Mouse (Mus musculus): ENCODE data around the gene Nanos3. TPM values are rescaled to one million over a fixed set of nuclear protein-coding genes. Genes with fewer than 3 reads are reported as not detected.

Nanos3 gene
- total RNA-seq, 2 experiments from 2014 or later: 5.0 TPM; not detected in 1

DNA sequence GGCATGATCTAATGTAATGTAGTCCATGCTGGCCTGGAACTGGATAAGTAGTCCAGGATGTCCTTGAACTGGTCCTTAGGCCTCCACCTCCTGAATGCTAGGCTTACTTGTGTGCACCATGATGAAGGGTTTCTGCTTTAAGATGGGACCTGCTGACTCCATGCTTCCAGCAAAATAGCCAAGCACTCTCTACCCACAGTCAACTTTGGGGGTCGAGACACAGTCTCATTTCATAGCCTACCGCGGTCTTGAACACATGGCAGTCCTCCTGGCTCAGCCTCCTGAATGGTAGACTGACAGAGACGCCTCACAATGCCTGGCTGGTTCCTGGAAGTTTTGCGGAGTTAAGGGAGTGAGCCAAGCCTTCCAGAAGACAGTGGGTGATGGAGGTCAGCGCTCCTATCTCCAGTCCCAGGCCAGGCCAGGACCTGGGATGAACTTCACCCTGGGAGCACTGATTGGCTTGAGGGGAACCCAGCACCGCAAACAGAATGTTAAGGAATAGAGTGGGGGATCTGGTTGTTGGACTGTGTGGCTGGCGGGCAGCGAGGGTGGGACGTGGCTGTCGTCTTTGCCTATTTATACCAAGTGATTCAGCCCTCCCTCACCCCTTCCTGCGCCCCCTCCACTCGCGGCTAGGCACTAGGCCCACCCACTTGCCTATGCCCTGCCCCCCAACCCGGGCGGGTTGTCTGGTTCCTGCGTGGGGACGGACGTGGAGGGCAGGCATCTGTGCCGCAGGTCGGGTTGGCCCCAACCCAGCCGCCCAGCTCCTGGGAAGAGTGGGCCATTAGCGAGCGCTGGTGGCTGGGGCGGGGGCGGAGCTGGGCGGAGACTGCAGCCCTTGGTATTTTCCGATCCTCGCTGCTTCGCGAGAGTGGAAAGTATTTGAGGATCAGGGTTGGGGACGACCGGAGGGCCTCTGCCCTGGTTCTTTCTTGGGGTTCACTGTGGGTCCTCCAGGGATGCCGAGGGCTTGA is 18.2 kb upstream of the Nanos3 start:
- peak; percentile 28 for ATAC-seq (replicated peaks; ENCODE audit: low FRiP score, low TSS enrichment, poor library complexity, severe bottlenecking)

DNA sequence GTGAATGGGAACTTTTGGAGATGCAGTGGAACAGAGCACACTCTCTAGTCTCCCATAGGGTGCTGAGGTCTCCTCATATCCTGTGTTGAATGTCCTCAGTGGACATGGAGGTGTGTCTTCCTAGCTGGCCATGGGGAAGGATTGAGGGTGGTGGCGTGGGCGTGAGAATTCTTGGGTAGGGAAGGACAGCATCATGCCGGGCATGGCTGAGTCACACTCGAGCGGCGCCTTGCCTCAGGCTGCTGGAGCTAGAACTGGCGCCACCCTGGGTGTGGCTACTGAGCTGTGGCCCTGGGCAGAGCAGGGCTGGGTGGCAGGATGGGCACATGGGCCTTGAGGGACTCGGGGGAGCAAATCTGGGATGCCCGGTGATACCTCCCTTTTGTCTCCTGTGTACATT is 17.4 kb upstream of the Nanos3 start:
- no peak for ATAC-seq (replicated peaks; ENCODE audit: low FRiP score, low TSS enrichment, poor library complexity, severe bottlenecking)

GRCm38 (mm10) chr8:84201545-84202245 is 16.7 kb upstream of the Nanos3 start:
- no peak for ATAC-seq (replicated peaks; ENCODE audit: low FRiP score, low TSS enrichment, poor library complexity, severe bottlenecking)

- ATAC-seq (replicated peaks; ENCODE audit: low FRiP score, low TSS enrichment, poor library complexity, severe bottlenecking): no peak
Measured at GRCm38 (mm10) chr8:84200652-84201544, 15.9 kb upstream of the Nanos3 start.

DNA sequence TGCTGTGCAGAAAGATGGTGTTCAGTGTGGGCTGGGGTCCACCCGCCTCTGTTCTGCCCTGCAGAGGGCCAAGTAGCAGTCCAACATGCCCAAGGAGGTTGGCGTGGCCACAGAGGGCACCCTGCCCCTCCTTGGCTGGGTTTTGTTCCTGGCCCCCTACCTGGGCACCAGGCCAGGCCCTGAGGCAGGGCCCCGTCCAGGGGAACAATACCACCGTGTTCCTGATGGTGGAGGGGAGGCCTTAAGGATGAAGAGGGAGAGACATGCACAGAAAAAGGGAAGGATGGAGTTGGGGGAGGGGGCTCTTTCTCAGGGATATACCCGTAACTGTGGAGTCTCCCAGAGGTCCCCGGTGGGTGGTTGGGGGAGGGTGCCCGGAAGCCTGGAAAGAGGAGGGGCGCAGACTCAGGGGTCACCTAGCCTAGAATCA is 15.1 kb upstream of the Nanos3 start:
- ATAC-seq (replicated peaks; ENCODE audit: low FRiP score, low TSS enrichment, poor library complexity, severe bottlenecking): no peak

DNA sequence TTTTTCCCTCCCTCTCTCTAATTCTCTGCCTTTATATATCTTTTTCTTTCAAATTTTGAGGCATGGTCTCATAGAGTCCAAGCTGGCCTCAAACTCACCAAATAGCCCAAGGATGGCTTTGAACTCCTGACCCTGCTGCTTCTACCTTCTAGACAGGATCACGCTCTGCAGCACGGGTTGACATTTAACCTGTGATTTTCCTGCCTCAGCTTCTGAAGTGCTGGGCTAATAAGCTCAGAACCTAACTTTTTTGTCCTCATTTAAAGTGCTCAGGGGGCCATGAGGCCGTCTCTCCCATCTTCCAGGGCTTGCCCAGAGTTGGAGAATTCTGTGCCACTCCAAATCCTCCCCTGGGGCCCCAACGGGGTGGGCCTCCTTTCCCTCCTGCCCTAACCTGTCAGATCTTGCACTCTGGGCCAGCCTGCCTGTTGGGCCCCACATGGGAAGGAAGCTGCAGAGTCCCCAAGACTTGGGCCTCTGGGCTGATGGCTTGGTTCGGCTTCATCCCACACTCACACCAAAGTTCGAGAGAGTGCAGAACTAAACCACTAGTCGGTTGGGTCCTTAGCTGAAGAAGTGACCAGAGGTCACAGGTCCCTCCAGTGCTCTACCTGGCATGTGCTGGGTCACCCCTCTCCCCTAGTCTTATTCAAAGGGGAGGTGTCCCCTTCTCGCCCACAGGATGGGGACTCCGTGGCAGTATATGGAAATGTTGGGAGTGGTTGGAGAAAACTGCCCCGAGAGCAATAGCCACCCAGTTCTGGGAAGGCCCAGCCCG is 14.5 kb upstream of the Nanos3 start:
- no peak for ATAC-seq (replicated peaks; ENCODE audit: low FRiP score, low TSS enrichment, poor library complexity, severe bottlenecking)

DNA sequence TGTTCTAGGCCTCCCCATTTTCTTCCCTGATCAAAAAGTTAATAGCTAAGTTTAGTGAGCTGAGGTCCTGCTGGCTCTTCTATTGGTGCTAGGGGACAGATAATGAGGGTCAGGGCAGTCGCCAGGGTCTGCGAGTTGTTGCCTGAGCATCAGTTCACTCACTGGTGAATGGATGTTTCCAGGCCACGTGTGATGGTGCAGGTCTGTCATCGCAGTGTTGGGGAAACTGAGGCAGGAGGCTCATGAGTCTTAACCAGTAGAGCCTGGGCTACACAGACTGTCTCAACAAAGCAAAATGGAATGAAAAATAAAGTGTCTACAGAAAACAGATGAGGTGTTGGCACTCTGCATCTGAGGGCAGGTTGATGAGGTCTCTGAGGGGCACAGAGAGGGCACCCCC is 13.9 kb upstream of the Nanos3 start:
- ATAC-seq (replicated peaks; ENCODE audit: low FRiP score, low TSS enrichment, poor library complexity, severe bottlenecking): no peak

DNA sequence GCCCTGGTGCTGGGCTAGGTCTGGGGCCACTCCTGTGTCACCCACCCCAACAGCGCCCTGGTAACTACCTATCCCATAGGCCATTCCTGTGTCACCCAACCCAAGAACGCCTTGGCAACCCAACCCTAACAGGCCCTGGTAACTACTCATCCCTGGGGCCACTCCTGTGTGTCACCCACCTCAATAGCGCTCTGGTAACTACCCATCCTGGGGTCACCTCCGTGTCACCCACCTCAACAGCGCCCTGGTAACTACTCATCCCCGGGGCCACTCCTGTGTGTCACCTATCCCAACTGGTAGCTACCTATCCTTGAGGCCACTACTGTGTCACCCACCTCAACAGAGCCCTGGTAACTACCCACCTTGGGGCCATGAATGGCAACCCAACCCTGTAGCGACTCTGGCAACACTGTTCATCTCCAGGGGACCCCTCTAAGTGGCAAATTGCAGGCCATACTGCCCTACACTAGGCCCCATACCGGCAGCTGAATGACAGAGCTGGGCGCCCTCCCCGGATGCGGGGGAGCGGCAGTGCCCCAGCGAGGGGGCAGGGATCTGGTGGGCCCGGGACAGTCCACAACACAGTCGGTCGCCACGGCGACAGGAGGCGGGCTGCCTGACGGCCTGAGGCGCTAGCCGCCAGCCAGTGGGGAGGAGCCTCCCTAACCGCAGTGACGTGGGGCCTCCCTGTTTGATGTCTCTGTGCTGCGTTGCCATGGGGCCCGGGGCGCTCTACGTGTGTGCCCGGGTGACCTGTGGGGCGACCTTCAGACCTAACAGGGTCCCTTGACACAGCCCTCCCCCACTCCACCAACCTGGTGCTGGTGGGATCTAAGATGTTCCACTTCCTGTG is 13.1 kb upstream of the Nanos3 start:
- peak; percentile 81 for ATAC-seq (replicated peaks; ENCODE audit: low FRiP score, low TSS enrichment, poor library complexity, severe bottlenecking)

GRCm38 (mm10) chr8:84197141-84197921 is 12.3 kb upstream of the Nanos3 start:
- ATAC-seq (replicated peaks; ENCODE audit: low FRiP score, low TSS enrichment, poor library complexity, severe bottlenecking): 0 out of 2 replicates have a peak, but pooled peaks have one; percentile 18

DNA sequence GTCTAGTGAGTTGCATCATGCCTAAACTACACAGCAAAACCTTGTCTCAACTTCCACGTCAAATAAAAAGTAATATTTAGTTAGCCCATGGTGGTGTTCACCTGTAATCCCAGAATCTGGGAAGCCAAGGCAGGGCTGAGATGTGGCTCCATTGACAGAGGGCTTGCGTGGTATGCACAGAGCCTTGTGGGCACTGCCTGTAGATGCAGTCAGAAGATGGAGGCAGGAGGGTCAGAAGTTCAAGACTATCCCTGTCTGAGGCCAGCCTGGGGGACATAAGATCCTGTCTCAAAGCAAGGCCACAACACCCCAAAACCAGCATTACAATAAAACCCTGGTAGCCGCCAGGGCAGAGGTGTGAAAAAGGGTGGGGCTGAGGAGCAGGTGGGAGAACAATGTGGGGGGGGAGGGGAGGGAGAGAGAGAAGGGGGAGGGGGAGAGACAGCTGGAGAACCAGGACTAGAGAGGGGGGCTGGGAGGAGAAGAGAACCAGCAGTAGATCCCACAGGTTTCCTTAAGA is 9.3 kb upstream of the Nanos3 start:
- ATAC-seq (replicated peaks; ENCODE audit: low FRiP score, low TSS enrichment, poor library complexity, severe bottlenecking): no peak

GRCm38 (mm10) chr8:84193566-84193965 is 8.5 kb upstream of the Nanos3 start:
- ATAC-seq (replicated peaks; ENCODE audit: low FRiP score, low TSS enrichment, poor library complexity, severe bottlenecking): no peak

GRCm38 (mm10) chr8:84193161-84193560 is 8.1 kb upstream of the Nanos3 start:
- ATAC-seq (replicated peaks; ENCODE audit: low FRiP score, low TSS enrichment, poor library complexity, severe bottlenecking): no peak

DNA sequence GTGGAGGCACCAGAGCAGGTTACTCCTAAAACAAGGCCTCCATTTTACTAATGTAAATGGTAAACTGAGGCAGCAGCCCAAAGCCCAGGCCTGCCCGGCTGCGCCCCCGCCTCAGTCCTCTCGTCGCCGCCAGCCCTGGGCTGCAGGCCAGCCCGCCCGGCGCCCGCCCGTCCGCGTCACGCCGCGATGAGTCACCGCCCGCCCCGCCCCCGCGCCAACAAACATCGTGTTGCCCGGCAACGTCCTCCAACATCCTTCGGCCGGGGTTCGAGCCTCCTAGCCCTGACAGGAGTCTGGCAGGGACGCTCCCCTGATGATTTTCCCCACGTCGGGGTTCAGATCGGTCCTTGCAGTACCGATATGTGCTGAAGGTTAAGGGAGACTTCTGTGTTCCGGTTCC is 7.5 kb upstream of the Nanos3 start:
- ATAC-seq (replicated peaks; ENCODE audit: low FRiP score, low TSS enrichment, poor library complexity, severe bottlenecking): peak; percentile 36; the same call in 1 of the 2 replicates

DNA sequence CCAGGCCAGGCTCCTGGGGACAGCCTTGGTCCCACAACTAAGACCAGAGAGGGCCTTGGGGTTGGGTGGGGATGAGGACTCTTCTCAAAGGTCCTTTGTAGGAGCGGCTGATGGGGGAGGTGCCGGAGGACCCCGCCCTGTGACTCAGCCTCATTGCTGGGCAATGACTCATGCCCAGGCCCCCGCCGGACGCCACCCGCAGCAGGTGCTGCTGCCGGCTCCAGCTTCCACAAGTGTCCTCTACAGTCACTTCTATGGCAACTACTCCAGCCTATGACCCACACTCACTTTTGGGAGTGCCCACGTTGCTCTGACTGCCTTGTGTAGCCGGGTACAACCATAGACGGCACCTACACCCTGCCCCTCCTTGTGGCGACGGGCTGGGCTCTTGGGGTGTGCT is 7.0 kb upstream of the Nanos3 start:
- ATAC-seq (replicated peaks; ENCODE audit: low FRiP score, low TSS enrichment, poor library complexity, severe bottlenecking): peak; percentile 63

- no peak for ATAC-seq (replicated peaks; ENCODE audit: low FRiP score, low TSS enrichment, poor library complexity, severe bottlenecking)
Measured at GRCm38 (mm10) chr8:84190191-84190867, 5.3 kb upstream of the Nanos3 start.

DNA sequence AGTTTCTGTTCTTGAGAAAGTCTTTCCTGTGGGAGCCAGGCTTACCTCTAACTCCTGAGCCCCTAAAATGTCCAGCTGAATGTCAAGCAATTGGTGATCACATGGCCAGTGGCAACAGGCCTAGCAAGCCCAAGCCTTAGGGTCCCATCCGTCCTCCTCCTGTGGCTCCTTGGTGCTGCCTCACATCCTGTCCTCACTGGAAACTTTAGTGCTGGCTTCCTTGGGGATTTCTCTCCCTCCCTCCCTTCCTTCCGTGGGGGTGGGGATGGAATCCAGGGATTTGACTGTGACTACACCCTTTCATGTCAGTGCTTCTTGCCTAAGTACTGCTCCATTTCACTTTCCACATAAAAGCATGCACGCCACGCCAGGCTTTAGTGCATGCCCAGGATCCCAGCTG is 4.6 kb upstream of the Nanos3 start:
- no peak for ATAC-seq (replicated peaks; ENCODE audit: low FRiP score, low TSS enrichment, poor library complexity, severe bottlenecking)

Measured in megakaryocyte-erythroid progenitor cell, adult 5-6 weeks (primary cell).